Mouse (Mus musculus): ENCODE measurements around the gene Ubac2.
"Not testable (repeated sequence)": the region's sequence is repeated elsewhere in the genome, so short reads cannot be mapped to it uniquely, and the experiment has no call there.

The Ubac2 gene

GRCm38 (mm10) chr14:122041413-122041825 is 163.0 kb downstream of the Ubac2 start:
- DNase-seq (ENCODE audit: low read depth, low spot score) = no peak

DNA sequence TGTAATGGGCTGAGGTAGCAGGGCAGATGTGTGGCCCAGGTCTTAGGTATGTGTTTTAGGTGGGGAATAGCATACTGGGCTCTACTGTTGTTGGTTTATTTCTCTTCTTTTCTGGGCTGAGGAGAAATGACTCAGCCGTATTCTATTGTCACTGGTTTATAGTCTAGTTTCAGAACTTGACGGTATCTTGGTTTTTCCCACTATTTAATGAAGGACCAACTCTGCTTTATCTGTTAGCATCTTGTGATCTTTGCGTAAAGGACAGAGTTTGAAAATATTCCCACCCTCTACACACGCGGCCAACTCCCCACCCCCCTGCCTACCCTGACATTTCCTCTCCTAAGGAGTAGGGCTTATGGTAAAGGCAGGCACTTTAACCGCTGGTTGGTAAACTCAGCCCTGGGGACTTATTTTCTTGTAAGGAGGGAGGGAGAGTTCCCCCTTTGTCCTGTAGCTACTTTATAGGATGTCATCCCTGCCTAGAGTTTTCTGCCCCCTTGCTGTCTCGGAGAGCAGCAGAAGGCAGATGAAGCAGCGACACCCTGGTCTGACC is 163.8 kb downstream of the Ubac2 start:
- no peak for DNase-seq (ENCODE audit: low read depth, low spot score)

GRCm38 (mm10) chr14:122047784-122048183 is 169.4 kb downstream of the Ubac2 start:
- no peak for DNase-seq (ENCODE audit: low read depth, low spot score)

DNA sequence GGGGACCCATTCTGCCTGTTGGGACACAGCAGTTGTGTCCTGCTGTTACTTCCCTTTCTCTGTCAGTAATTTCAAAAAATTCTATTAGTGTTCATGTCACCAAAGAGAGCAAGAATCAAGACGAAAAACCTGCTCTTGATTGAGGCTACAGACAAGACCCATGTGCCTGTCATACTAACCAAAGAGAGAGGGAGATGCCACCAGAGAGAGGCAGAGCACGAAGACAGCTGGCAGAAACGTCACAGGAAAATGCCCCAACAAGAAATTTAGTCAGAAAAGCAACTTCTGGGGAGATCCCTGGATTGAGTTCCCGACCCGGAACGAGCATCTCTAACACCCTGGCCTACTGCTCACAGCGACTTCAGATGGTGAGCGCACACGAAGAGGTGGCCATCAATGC is 170.4 kb downstream of the Ubac2 start:
- DNase-seq (ENCODE audit: low read depth, low spot score) = no peak

DNA sequence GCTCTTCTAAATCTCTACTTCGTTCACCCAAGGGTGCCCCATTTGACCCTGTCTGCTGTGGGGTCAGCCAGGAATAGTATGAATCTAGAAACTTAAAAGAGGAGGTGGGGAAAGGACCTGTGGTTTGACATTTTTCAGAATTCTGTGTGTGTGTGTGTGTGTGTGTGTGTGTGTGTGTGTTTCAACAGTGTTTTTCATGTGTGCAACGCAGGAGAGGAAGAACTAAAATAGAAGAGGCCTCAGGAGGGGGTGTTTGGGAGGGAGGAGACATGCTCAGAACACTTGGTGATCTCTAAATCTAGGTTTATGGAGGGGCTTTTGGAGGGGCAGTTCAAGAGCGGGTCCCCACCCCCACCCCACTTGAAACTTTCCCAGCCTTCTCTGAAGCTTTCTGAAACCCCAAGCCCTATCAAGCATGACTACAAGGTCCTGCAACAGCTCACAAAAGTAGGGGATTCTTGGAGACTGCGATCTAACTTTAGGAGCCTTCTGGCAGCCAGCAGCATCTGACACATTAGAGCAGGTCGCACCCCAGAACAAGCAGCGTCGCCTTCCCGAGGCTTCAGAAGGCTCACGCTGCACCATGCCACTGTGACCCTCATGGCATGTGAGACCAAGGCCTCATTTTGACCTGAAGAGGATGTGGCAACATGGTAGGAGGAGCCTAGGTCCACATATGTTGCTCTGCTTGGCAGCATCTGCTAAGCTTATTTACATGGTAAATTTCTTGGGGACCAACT is 174.6 kb downstream of the Ubac2 start:
- DNase-seq (ENCODE audit: low read depth, low spot score) = no peak

GRCm38 (mm10) chr14:122056871-122057270 is 178.5 kb downstream of the Ubac2 start:
- no peak for DNase-seq (ENCODE audit: low read depth, low spot score)

- DNase-seq (ENCODE audit: low read depth, low spot score) = no peak
Measured at GRCm38 (mm10) chr14:122057941-122058346, 179.5 kb downstream of the Ubac2 start.

GRCm38 (mm10) chr14:122060642-122061041 is 182.2 kb downstream of the Ubac2 start:
- peak; percentile 36 for DNase-seq (ENCODE audit: low read depth, low spot score)

- DNase-seq (ENCODE audit: low read depth, low spot score) = no peak
Measured at GRCm38 (mm10) chr14:122061376-122061775, 183.0 kb downstream of the Ubac2 start.

DNA sequence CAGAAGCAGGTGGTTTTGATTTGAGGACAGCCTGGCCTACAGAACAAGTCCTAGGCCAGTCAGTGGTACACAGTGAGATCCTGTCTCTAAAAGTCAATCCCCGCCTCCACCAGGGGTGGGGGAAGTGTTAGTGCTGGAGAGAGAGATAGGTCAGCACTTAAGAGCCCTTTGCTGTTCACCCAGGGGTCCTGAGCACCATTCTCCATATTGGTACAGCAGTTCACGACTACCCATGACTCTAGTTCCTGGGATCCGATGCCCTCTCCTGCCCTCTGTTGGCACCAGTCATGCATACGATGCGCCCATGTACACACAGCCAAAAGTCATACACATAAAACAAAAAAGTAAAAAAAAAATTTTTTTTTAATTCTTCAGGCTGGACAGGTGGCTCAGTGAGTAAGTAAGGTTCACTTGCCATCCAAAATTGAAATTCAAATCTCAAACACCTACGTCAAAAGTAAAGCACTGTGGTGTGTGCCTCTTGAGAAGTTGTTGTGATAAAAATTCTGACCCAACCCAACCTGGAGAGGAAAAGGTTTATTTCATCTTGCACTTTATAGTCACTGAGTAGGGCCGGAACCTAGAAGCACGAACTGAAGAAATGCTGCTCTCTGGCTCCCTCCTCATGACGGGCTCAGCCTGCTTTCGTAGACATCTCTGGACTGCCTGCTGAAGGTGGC is 184.1 kb downstream of the Ubac2 start:
- DNase-seq (ENCODE audit: low read depth, low spot score) = no peak

DNA sequence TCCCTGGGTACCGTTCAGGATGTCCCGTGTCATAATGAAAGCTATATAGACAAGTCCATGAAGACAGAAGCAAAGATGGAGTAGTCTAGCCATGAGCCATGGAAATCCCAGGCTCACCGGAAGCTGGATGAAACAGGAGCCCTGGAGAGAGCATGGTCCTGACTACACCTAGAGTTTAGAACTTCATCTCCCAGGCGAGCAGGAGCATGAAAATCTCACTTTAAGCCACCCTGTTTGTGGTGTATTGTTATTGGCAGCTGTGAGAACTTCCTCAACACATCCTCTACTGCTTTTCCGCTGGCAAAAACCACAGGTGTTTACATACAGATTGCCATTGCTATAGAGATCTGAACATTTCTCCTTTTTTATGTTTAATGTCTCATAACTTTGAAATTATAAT is 185.2 kb downstream of the Ubac2 start:
- DNase-seq (ENCODE audit: low read depth, low spot score) = no peak

DNA sequence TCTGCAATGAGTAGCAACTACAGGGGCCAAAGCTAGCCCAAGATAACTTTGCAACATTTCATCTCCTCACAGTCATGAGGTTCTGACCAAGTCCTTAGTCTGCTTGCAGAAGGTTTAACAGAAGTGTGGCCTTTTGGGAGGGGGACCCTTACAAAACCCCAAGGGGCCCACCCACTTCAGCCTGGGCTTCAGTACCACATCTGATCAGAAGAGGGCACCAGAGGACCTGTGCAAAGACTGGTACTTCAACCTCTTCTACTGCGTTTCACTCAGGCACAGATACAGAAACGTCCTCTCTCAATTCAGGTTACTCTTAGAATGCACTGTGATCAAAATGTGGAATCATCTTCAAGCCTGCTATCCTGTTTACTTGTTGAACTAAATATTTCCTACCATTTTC is 186.1 kb downstream of the Ubac2 start:
- peak; percentile 10 for DNase-seq (ENCODE audit: low read depth, low spot score)

- DNase-seq (ENCODE audit: low read depth, low spot score) = no peak
Measured at GRCm38 (mm10) chr14:122066243-122066642, 187.8 kb downstream of the Ubac2 start.

DNA sequence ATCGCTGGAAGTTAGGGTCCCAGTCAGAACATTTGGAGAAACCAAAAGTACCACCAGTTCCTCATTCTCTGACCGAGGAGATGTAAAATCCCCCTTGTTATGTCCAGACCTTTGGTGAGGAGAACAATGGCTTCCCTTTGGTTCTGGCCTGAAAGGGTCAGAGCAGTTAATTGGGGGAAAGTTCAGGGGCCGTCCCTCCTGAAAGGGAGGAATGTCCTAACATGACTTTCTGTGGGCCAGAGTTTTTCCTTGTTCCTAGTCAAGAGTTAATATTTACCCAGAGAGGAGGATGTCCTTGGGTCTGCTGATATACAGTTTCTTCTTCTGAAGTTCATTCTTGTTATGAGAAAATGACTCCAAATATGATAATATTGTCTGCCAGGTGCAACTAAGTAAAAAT is 189.6 kb downstream of the Ubac2 start:
- not testable (repeated sequence) for DNase-seq (ENCODE audit: low read depth, low spot score)

DNA sequence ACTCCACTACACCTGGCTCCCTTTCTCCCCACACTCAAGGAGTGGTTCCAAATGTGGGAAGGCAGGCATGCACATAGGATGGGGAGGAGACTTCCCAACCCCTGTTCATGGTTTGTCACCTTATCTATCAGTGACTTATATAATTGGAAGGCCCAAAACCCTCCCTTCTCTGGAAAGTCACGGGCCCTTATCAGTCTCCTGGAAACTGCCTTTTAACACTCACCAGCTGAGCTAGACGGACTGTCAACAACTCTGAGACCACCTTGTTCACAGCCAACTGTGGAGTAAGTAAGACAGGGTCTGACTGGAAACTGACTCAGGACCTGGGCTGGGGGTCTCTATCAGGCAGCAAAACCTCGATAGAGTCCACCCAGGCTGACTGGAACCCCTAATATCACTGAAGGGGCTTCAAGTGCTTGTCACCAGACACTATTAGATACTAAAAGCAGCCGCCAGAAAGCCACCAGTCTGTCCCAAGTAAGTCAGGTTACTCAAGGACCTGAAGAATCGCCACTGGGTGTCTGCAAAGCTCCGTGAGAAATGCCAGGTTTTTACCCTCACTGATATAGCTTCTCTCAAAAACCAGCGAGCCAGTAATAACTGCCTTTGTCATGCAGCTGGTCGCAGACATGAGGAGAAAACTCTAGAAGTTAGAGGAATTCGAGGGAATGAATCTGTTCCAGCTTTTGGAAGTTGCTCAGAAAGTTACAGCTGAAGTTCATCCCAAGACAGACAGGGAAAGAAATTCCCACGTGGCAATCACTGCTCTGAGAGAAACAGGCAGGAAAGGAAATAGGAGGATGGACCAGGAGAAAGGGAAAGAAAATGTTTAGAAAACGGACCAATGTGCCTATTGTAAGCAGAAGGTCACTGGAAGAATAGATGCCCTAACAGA is 190.6 kb downstream of the Ubac2 start:
- DNase-seq (ENCODE audit: low read depth, low spot score) = no peak

DNA sequence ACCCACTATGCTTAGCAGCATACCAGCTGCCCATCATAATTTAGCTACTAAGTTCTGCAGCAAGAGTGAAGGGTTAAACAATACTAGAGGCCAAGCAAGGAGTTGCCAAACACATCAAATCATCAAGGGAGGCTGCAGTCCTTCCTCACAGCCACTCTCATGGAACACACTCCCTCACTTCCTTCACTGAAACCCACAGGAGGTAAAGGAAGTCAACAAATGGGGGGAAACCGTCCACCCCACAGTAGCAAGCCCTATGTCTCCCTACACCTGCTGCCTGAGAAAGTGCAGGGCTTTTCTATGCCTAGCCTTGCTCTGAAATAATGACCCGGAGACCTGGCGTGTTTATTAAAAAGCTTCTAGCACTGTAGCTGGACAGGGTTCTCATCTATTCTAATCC is 191.5 kb downstream of the Ubac2 start:
- DNase-seq (ENCODE audit: low read depth, low spot score) = no peak
